Mouse (Mus musculus): ENCODE data around the gene 9130008F23Rik.

DNA sequence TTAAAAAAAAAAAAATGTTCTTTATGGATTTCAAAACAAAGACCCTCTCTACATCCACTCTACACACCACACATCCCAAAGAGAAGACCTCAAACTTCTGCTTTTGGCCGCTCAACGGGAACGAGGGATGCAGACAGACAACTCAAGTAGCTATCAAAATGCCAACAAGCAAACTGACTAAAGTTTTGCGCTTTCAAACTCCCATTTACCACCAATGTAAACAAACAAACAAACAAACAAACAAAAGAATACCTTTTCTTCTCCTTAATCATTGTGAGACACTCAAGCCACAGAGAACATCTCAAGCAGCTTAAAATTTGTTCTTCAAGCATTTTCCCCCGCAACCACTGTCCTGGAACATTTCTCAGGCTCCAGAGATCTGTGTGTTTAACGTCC is 833 bp downstream of the 9130008F23Rik start:
- no peak for TF ChIP-seq GATA1 (IDR thresholded peaks at IDR 0.05; ENCODE audit: low read length)
- TF ChIP-seq TAL1 (IDR thresholded peaks at IDR 0.05; ENCODE audit: low read length), result no peak

Data from erythroblast, embryonic 14.5 days (primary cell).